ENCODE assay signal across 8 mouse cellular contexts in the genomic region with DNA sequence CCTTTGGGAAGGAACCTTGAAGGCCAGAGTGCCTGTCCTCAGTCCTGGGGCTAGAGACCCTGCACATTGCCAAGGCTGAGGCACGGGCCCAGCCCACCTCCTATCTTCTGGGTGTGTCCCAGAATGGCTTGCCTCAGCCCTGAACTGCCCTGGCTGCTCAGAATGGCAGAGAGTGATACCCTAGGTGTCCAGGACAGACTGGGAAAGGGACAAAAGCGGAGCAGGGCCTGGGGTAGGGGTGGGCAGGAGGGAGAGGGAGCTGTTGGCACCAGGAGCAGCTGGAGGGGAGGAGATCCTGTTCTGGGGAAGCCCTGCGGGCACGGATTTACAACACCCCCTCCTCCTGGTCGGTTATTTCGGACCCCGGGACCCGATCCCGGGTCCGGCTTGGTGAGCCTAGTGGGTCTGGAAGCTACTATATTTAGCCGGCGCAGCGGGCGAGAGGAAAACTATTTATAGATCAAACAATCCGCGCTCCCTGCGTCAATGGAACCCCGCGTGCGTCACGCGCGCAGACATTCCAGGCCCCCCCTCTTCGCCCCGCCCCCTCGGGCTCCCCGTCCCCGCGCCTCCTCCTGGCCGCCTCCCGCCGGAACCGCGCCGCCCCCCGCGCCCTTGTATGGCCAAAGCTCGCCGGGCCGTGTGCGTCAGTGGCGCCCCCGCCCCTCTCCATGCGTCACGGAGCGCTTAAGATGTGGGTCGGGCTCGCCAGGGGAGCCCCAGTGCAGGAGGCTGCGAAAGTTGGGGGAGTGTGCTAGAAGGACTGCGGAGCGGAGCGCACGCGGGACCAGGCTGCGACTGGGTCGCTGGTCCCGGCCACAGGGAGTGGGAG. TPM values are rescaled to one million over a fixed set of nuclear protein-coding genes. Genes with fewer than 3 reads are reported as not detected.
A peak's percentile ranks its signal among the peaks of the same experiment; 100 is the strongest.
DNase-seq lines count a peak whose midpoint lies in the region; ATAC-seq lines count a peak whose summit lies in the region.

No protein-coding gene starts in this region.

- peaks cover 45% of the 10 kb centered on the region for H3K4me1 ChIP-seq in limb, embryonic 10.5 days
- peaks cover 13% of the 10 kb centered on the region for H3K4me1 ChIP-seq in midbrain, embryonic 12.5 days

- peak; percentile 98 to 99 for DNase-seq in adrenal gland, adult (ENCODE audit: inconsistent age in 2 of 2, low spot score in 1 of 2)
- DNase-seq in embryo, embryonic 11 days: peak; percentile 91
- DNase-seq in kidney, adult 11 months: peak; percentile 87
- peak; percentile 91 for DNase-seq in limb, embryonic 10.5 days (ENCODE audit: low spot score)
- DNase-seq in skeletal muscle tissue, adult 2 months (ENCODE audit: low read depth, low spot score): peak; percentile 96
- no peak for DNase-seq in MN1 (ENCODE audit: low spot score)

- H3K27ac ChIP-seq in limb, embryonic 10.5 days: peak overlapping the region; percentile 82
- no peak overlapping the region for H3K27ac ChIP-seq in midbrain, embryonic 12.5 days (replicated peaks)

- H3K9me3 ChIP-seq in limb, embryonic 10.5 days (replicated peaks): no peaks in the 10 kb centered on the region
- H3K9me3 ChIP-seq in midbrain, embryonic 12.5 days: no peaks in the 10 kb centered on the region

- H3K27me3 ChIP-seq in limb, embryonic 10.5 days (ENCODE audit: low read depth, poor library complexity, severe bottlenecking): peaks cover 59% of the 10 kb centered on the region
- H3K27me3 ChIP-seq in midbrain, embryonic 12.5 days: peaks cover 44% of the 10 kb centered on the region

- WGBS in limb, embryonic 10.5 days: 1% methylated on average over 57 of the region's 57 CpGs
- 2% methylated on average over 46 of the region's 57 CpGs for WGBS in midbrain, embryonic 12.5 days

- ATAC-seq in granulocyte monocyte progenitor cell, adult 5-6 weeks (replicated peaks; ENCODE audit: poor library complexity, severe bottlenecking): peak; percentile 72
- ATAC-seq in midbrain, embryonic 12.5 days (ENCODE audit: low FRiP score, low read depth): peak; percentile 34

- H3K36me3 ChIP-seq in limb, embryonic 10.5 days: peaks cover 18% of the 10 kb centered on the region
- no peaks in the 10 kb centered on the region for H3K36me3 ChIP-seq in midbrain, embryonic 12.5 days

- peak overlapping the region; percentile 37 for H3K9ac ChIP-seq in midbrain, embryonic 12.5 days (replicated peaks)

- H3K4me2 ChIP-seq in midbrain, embryonic 12.5 days (replicated peaks): peak overlapping the region; percentile 74

- H3K4me3 ChIP-seq in limb, embryonic 10.5 days: peak overlapping the region; percentile 65
- H3K4me3 ChIP-seq in midbrain, embryonic 12.5 days: peak overlapping the region; percentile 48

RNA-seq across cellular contexts. Expression of gene Nr4a1, which starts 12.3 kb away (rescaled TPM):
- total RNA-seq in granulocyte monocyte progenitor cell, adult 5-6 weeks (2014; fragmentation: Nextera tagmentation): 1.4 and 4.0 TPM in 2 replicates
- total RNA-seq in granulocyte monocyte progenitor cell, adult 5-6 weeks (2017): 2.4 and 4.1 TPM in 2 replicates
- 4.1 and 7.1 TPM in 2 replicates for polyA plus RNA-seq in limb, embryonic 10.5 days (2016; fragmentation: Nextera tagmentation; extraction: Ambion mirVana)
- 3.4 and 4.0 TPM in 2 replicates for polyA plus RNA-seq in midbrain, embryonic 12.5 days (2016; fragmentation: Nextera tagmentation; extraction: Ambion mirVana)

RNA-seq across cellular contexts. Expression of gene Atg101, which starts 17.7 kb away (rescaled TPM):
- total RNA-seq in granulocyte monocyte progenitor cell, adult 5-6 weeks (2014; fragmentation: Nextera tagmentation): 35.3 and 36.0 TPM in 2 replicates
- 51.9 and 60.6 TPM in 2 replicates for total RNA-seq in granulocyte monocyte progenitor cell, adult 5-6 weeks (2017)
- 92.3 and 97.5 TPM in 2 replicates for polyA plus RNA-seq in limb, embryonic 10.5 days (2016; fragmentation: Nextera tagmentation; extraction: Ambion mirVana)
- polyA plus RNA-seq in midbrain, embryonic 12.5 days (2016; fragmentation: Nextera tagmentation; extraction: Ambion mirVana): 63.9 and 68.1 TPM in 2 replicates

RNA-seq across cellular contexts. Expression of gene 6030408B16Rik, which starts 26.7 kb away (rescaled TPM):
- total RNA-seq in granulocyte monocyte progenitor cell, adult 5-6 weeks (2014; fragmentation: Nextera tagmentation): 0.60 TPM in 1 of 2 replicates, not detected in the other
- total RNA-seq in granulocyte monocyte progenitor cell, adult 5-6 weeks (2017): 0.86 TPM in 1 of 2 replicates, not detected in the other
- polyA plus RNA-seq in limb, embryonic 10.5 days (2016; fragmentation: Nextera tagmentation; extraction: Ambion mirVana): 1.8 and 4.1 TPM in 2 replicates
- polyA plus RNA-seq in midbrain, embryonic 12.5 days (2016; fragmentation: Nextera tagmentation; extraction: Ambion mirVana): 0.15 TPM in 1 of 2 replicates, not detected in the other

RNA-seq across cellular contexts. Expression of gene Grasp, which starts 42.4 kb away (rescaled TPM):
- 3.2 and 4.1 TPM in 2 replicates for total RNA-seq in granulocyte monocyte progenitor cell, adult 5-6 weeks (2014; fragmentation: Nextera tagmentation)
- 0.26 and 1.0 TPM in 2 replicates for total RNA-seq in granulocyte monocyte progenitor cell, adult 5-6 weeks (2017)
- 5.4 and 6.9 TPM in 2 replicates for polyA plus RNA-seq in limb, embryonic 10.5 days (2016; fragmentation: Nextera tagmentation; extraction: Ambion mirVana)
- polyA plus RNA-seq in midbrain, embryonic 12.5 days (2016; fragmentation: Nextera tagmentation; extraction: Ambion mirVana): 5.5 and 5.9 TPM in 2 replicates
